Mouse (Mus musculus) limb, embryonic 12.5 days (tissue): ENCODE data around the gene Lrp1. TPM values are rescaled to one million over a fixed set of nuclear protein-coding genes. Genes with fewer than 3 reads are reported as not detected.
A peak's percentile ranks its signal among the peaks of the same experiment; 100 is the strongest.

Source experiments
- ATAC-seq: fragments of 200-750 bp; cut with Nextera tagmentation; 2 replicates; pipeline ENCODE4 v1.8.0; 2017; ENCODE audit warnings: low read depth, moderate TSS enrichment; ENCODE audit not compliant: insufficient number of reproducible peaks, insufficient read depth, low FRiP score, low TSS enrichment
- H3K27ac ChIP-seq: fragments of 300-500 bp; sonication (generic); 2 replicates; pipeline ENCODE4 v1.5.1; 2016; ENCODE audit warnings: mild to moderate bottlenecking, moderate library complexity
- H3K27me3 ChIP-seq: fragments of 300-500 bp; sonication (generic); 2 replicates; pipeline ENCODE4 v1.6.1; 2016; ENCODE audit warnings: mild to moderate bottlenecking, moderate library complexity
- H3K36me3 ChIP-seq: fragments of 300-500 bp; sonication (generic); 2 replicates; pipeline ENCODE4 v1.6.1; 2016; ENCODE audit warnings: mild to moderate bottlenecking, moderate library complexity
- H3K4me1 ChIP-seq: fragments of 300-500 bp; sonication (generic); replicated peaks from 2 replicates; pipeline ENCODE4 v1.6.1; 2016
- H3K4me2 ChIP-seq: fragments of 300-500 bp; sonication (generic); 2 replicates; pipeline ENCODE4 v1.6.1; 2016; ENCODE audit warnings: mild to moderate bottlenecking, moderate library complexity
- H3K4me3 ChIP-seq: fragments of 300-500 bp; sonication (generic); replicated peaks from 2 replicates; pipeline ENCODE4 v1.5.1; 2016; ENCODE audit warnings: mild to moderate bottlenecking
- H3K9ac ChIP-seq: fragments of 300-500 bp; sonication (generic); replicated peaks from 2 replicates; pipeline ENCODE4 v1.6.1; 2016; ENCODE audit warnings: mild to moderate bottlenecking, moderate library complexity
- H3K9me3 ChIP-seq: fragments of 300-500 bp; sonication (generic); 2 replicates; pipeline ENCODE4 v1.6.1; 2016; ENCODE audit warnings: mild to moderate bottlenecking, moderate library complexity
- WGBS: fragments of 180-500 bp; shearing (Covaris S2); methylation state at CpG from one replicate; pipeline ENCODE4 v1.1.7; 2016; 5-methylcytosine and 5-hydroxymethylcytosine counted together
- polyA plus RNA-seq: library from polyadenylated mRNA; unstranded; fragments of >200 nt; fragmentation: Nextera tagmentation; extraction: Ambion mirVana; gene quantifications from 2 replicates; pipeline ENCODE4 v1.2.1, GENCODE M21; 2016

Gene Lrp1
- polyA plus RNA-seq, 1 experiment from 2014 or later, result 87.6 TPM

DNA sequence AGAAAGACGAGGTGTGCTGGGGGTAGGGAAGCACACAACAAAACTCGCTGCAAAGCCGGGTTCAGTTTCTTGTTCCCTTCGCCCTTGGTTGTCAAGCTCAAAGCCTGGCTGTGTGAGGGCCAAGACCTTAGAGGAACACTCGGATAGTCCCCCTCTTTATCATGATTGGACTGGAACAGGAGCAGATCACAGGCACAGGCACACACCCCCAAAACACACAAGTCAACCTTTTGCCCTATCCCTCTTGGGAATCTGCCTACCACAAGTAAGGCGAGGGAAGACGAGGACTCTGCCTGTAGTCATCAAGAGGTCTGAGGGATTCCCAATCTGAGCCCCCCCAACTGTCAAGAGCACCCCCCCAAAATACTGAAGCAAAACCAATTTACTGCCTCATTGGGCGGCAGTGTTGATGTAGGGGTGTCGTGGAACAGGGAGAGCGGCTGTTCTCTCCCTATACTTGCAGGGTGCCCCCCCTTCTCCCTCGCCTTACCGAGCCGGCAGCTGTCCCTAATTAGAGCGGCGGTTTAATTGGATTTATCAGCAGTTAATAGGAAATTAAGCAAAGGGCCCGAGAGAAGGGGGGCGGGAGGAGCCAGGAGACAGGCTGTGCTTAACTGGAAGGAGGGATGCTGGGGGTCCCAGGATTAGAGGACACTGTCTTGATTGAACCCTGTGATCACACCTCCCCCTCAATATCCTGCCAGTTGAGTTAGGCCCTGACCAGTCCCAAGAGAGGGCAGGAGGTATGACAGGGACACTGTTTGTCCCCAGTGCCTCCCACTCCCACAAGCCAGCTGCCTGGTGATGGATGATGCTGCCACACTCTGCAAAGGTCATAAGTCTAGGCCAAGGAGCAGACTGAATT lies 110.9 kb downstream of the Lrp1 start:
- WGBS, result 2% methylated on average over 17 of the region's 17 CpGs
- H3K27ac ChIP-seq, result no peak overlapping the region
- ATAC-seq, result no peak

DNA sequence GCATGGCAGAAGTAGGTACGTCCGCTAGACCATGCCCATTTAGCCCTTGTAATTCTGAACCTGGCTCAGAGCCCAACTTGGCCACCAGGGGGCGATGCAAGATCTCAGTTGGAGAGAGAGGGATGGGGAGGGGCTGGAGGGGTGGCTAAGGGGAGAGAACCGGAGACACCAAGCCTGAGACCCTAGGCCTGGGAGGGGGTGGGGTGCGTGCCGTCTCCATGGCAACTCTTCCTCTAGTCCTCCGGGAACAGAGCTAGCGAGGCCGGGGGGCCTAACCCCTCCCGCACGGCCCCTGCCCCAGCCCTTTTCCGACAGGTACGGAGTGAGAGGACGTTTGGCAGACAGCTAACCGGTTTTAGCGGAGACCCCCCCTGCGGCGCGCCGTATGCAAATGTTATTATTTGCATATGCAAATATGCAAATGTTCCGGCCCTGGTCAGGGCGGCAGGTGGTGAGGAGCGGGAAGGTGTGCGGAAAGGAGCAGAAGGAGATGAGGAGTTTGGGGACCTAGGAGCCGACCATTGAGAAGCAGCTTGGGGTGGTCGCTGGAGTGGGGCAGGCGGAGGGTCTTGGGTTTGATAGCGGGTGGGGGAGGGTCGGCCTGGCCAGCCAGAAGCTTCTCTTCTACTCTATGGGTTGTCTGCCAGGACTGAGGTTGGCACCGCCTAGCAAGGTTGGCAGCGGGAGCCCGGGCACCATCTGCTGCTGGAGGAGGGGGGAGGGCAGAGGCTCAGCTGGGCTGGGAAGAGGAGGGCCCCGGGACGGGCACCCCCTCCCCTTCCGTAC lies 111.7 kb downstream of the Lrp1 start:
- H3K27me3 ChIP-seq, result peaks cover 78% of the 10 kb centered on the region
- H3K9ac ChIP-seq, result 0 out of 2 replicates have a peak overlapping the region, but pooled peaks have one; percentile 18
- peak overlapping the region; percentile 95 for H3K4me2 ChIP-seq
- peak overlapping the region; percentile 41 for H3K4me3 ChIP-seq
- ATAC-seq, result peak; percentile 5; the same call in 1 of the 2 replicates
- 2% methylated on average over 35 of the region's 35 CpGs for WGBS
- peaks cover 12% of the 10 kb centered on the region; the same call in 1 of the 2 replicates for H3K36me3 ChIP-seq
- H3K27ac ChIP-seq, result no peak overlapping the region
- no peaks in the 10 kb centered on the region for H3K9me3 ChIP-seq
- peaks cover 61% of the 10 kb centered on the region for H3K4me1 ChIP-seq

More for the DNA sequence above, 110.9 kb downstream of the Lrp1 start:
- 0 out of 2 replicates have a peak overlapping the region, but pooled peaks have one; percentile 8 for H3K9ac ChIP-seq
- no peaks in the 10 kb centered on the region for H3K9me3 ChIP-seq
- H3K4me3 ChIP-seq, result peak overlapping the region; percentile 41
- H3K27me3 ChIP-seq, result peaks cover 86% of the 10 kb centered on the region
- H3K4me1 ChIP-seq, result peaks cover 69% of the 10 kb centered on the region
- H3K4me2 ChIP-seq, result peak overlapping the region; percentile 95
- 0 out of 2 replicates have a peak, but pooled peaks cover 4% of the 10 kb centered on the region for H3K36me3 ChIP-seq

DNA sequence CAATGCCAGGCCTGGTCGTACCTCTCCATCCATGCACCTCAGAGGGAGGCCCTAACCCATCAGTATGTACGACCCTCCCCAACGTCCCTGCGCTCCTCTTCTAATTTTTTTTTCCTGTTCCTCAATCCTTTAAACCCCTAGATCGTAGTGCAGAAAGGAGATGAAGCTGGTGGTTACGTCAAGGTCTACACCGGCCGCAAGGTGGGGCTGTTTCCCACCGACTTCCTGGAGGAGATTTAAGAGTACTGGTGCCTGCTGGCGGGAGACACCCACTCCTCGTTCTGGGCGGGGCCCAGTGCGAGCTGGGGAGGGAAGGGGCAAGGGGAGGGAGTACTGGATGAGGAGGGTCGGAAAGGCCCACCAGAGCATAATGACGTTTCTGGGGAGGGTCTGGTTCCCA lies 112.7 kb downstream of the Lrp1 start:
- no peak overlapping the region for H3K27ac ChIP-seq
- no peaks in the 10 kb centered on the region for H3K9me3 ChIP-seq
- H3K36me3 ChIP-seq, result peaks cover 20% of the 10 kb centered on the region; the same call in 1 of the 2 replicates
- peaks cover 51% of the 10 kb centered on the region for H3K4me1 ChIP-seq
- peak overlapping the region; percentile 95 for H3K4me2 ChIP-seq
- no peak overlapping the region for H3K9ac ChIP-seq
- H3K27me3 ChIP-seq, result peaks cover 68% of the 10 kb centered on the region
- no peak for ATAC-seq
- H3K4me3 ChIP-seq, result no peak overlapping the region
- 1% methylated on average over 15 of the region's 15 CpGs for WGBS

DNA sequence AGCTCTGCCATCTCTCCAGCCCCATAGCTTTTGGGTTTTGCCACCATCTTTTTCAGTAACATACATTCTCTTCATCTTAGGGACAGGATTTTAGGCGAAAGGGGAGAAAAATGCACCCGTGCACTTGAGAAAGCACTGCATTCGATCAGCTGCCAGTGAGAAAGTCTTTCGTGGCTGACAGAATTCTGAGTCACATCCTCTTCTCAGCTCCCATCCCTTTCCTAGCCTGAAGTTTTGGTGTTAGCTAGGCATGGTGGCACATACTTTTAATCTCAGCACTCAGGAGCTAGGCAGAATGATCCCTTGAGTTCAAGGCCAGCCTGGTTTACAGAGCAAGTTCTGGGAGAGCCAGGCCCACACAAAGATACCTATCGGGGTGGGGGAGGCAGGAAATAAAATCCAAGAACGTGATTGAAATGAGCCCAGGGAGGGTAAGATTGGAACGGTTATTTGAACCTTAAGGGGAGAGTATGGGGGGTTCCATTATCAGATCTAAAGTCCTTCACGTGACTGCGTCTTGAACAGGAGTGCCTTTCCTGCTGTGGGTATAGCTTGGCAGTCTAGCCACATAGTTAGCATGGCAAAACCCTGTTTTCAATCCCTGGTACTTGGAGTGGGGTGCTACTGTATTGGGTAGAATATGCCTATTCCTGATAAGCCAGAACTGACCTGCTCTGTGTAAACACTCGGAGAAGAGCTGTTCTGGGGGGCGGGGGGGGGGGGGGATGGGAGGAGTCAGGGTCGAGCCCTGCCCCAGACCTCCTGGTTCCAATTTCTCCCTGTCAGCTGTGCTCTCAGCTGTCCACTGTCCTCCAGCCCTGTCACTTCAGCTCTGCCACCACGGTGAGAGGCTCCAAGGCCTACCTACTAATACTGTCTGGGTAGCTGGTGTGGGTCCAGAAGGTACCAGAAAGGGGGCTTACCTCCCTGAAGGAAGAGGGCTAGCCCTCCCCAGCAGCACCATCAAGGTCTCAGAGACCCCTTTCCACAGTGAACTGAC lies 119.8 kb downstream of the Lrp1 start, which contains the start of gene Stac3:
Gene Stac3, plus strand, starts transcription at position 793 of the 1,000 bp plus-strand sequence.
- Histone ChIP-seq H3K4me2 (no peak within 1 kb of the TSS), H3K9ac (no peak within 1 kb of the TSS), H3K4me1 (no peaks in the 10 kb centered on the region), H3K27ac (peak within 1 kb of the TSS; percentile 51), H3K36me3 (peaks cover 67% of the 10 kb centered on the region), H3K9me3 (no peaks in the 10 kb centered on the region), H3K27me3 (peaks cover 3% of the 10 kb centered on the region; the same call in 1 of the 2 replicates), H3K4me3 (no peak within 1 kb of the TSS)
- no peak for ATAC-seq
- WGBS, result 67% methylated on average over 13 of the region's 13 CpGs

DNA sequence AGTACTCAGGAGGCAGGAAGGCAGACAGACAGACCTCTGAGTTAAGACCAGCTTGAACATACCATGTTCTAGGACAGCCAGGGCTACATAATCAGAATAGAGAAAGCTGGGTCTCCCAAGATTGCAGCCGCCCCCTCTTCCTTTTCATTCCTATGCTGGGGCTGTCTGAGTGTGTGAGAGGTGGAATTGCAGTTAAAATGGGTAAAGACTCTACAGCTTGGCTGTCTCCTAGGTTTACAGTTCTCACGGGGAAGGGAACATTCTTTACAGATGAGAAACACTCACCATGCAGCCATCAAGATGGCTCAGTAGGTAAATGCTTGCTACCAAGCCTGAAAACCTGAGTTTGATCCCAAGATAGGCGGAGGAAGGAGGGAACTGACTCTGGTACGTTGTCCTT lies 120.9 kb downstream of the Lrp1 start:
- Histone ChIP-seq H3K9ac (no peak overlapping the region), H3K36me3 (peaks cover 73% of the 10 kb centered on the region), H3K4me3 (no peak overlapping the region), H3K27me3 (no peaks in the 10 kb centered on the region), H3K27ac (no peak overlapping the region), H3K4me1 (no peaks in the 10 kb centered on the region), H3K9me3 (no peaks in the 10 kb centered on the region), H3K4me2 (no peak overlapping the region)
- ATAC-seq, result no peak
- 85% methylated on average over 4 of the region's 4 CpGs for WGBS

- H3K9ac ChIP-seq, result no peak overlapping the region
- H3K27ac ChIP-seq, result no peak overlapping the region
- H3K4me1 ChIP-seq, result no peaks in the 10 kb centered on the region
- no peaks in the 10 kb centered on the region for H3K27me3 ChIP-seq
- H3K36me3 ChIP-seq, result peaks cover 73% of the 10 kb centered on the region
- 79% methylated on average over 5 of the region's 5 CpGs for WGBS
- H3K9me3 ChIP-seq, result no peaks in the 10 kb centered on the region
- no peak overlapping the region for H3K4me3 ChIP-seq
- no peak overlapping the region for H3K4me2 ChIP-seq
- no peak for ATAC-seq
Observed at GRCm38 (mm10) chr10:127499516-127499915, 121.4 kb downstream of the Lrp1 start.

DNA sequence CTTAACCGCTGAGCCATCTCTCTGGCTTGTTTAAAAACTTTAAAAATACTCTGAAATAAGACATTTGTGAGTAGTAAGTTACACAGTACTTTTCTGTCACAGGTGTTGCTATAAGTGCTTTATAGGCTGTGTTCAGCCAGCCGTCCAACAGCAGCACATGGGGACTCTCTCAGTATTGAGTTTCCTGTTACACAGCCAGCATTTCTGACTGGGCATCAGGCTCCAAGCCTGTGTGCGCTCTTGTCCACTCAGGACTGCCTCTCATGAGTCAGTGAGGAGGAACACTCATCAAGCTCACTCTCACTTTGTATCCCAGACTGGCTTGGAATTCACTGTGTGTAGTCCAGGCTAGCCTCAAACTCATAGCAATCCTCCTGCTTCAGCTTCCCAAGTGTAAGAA lies 124.8 kb downstream of the Lrp1 start:
- Histone ChIP-seq H3K4me1 (no peaks in the 10 kb centered on the region), H3K36me3 (peaks cover 95% of the 10 kb centered on the region), H3K4me3 (no peak overlapping the region), H3K27me3 (no peaks in the 10 kb centered on the region), H3K9ac (no peak overlapping the region), H3K27ac (no peak overlapping the region), H3K4me2 (no peak overlapping the region), H3K9me3 (no peaks in the 10 kb centered on the region)
- no peak for ATAC-seq
- 86% methylated on average over 3 of the region's 3 CpGs for WGBS

GRCm38 (mm10) chr10:127492118-127492517 lies 128.8 kb downstream of the Lrp1 start:
- no peak overlapping the region for H3K27ac ChIP-seq
- no peak for ATAC-seq
- H3K4me2 ChIP-seq, result no peak overlapping the region
- WGBS, result 86% methylated on average over 3 of the region's 3 CpGs
- H3K27me3 ChIP-seq, result no peaks in the 10 kb centered on the region
- peaks cover 96% of the 10 kb centered on the region for H3K36me3 ChIP-seq
- no peak overlapping the region for H3K9ac ChIP-seq
- no peaks in the 10 kb centered on the region for H3K9me3 ChIP-seq
- H3K4me1 ChIP-seq, result no peaks in the 10 kb centered on the region
- H3K4me3 ChIP-seq, result no peak overlapping the region

DNA sequence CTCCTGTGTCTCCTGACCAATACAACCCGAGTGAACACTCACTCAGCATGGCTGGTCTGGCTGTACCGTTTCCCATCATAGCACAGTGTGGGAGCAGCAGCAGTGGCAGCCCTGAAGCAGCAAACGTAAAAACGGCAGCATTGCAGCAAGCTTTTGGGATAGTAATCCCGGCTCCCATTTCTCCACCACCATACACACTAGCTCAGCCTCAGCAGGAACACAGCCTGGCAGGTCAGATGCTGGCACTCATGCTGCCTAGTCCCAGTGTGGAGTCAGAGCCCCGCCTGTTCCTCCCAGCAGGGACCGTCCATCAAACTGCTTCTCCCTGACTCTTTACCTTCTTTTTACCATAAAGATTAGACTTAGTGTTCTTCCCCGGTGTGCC lies 129.8 kb downstream of the Lrp1 start:
- H3K27me3 ChIP-seq, result no peaks in the 10 kb centered on the region
- no peak overlapping the region for H3K27ac ChIP-seq
- H3K36me3 ChIP-seq, result peaks cover 92% of the 10 kb centered on the region
- H3K9ac ChIP-seq, result no peak overlapping the region
- H3K4me2 ChIP-seq, result no peak overlapping the region
- no peaks in the 10 kb centered on the region for H3K9me3 ChIP-seq
- ATAC-seq, result no peak
- no peaks in the 10 kb centered on the region for H3K4me1 ChIP-seq
- 87% methylated on average over 8 of the region's 8 CpGs for WGBS
- H3K4me3 ChIP-seq, result no peak overlapping the region
